Mouse (Mus musculus): ENCODE results near the gene Smn1. TPM values are rescaled to one million over a fixed set of nuclear protein-coding genes. Genes with fewer than 3 reads are reported as not detected.
A peak's percentile ranks its signal among the peaks of the same experiment; 100 is the strongest.

Smn1 gene
- polyA plus RNA-seq (2012; ENCODE audit: insufficient read depth, low replicate concordance) = 69.1 and 101 TPM in 2 replicates

DNA sequence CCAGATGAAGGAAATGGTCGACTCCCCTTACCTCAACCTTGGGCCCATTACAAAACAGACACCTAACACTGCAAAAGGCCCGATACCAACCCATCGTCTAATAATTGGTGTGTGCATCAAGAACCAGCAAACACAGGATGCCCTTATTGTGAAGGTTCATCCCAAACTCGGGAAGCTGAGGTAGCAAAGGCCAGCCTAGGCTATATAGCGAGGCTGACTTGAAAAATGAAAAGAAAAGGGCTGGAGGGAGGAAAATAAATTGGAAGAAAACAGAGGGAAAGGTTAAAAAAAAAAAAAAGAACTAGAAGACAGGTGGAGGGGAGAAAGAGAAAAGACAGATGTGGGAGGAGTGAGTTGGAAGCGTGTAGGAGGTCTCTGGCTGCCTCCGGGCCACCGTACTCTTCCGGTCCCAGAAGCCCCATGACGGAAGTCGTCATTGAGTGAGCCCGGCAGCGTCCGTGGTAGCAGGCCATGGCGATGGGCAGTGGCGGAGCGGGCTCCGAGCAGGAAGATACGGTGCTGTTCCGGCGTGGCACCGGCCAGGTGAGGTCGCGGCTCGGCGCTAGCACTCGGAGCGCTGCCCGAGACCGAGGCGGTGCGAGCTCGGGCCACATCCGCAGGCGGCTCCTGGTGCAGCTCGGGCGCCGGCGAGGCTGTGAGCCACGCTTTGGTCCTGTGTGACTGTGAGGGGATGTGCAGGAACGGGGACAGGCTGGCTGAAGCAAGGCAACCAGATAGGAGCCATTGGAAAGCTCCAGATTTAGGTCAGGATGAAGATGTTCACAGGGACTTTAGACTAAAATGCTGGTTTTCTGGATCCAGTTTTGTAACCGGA is at the start of gene Smn1:
Gene Smn1 (plus strand): TSS at position 430 of the 835 bp plus-strand sequence.
- Histone ChIP-seq H3K27me3 (replicated peaks) (no peaks in the 10 kb centered on the region), H3K9me3 (no peaks in the 10 kb centered on the region), H3K36me3 (replicated peaks; ENCODE audit: low read length) (peaks cover 29% of the 10 kb centered on the region), H3K4me3 (replicated peaks) (peak within 1 kb of the TSS; percentile 100), H3K4me1 (peaks cover 19% of the 10 kb centered on the region)
- no peak for TF ChIP-seq GATA1 (IDR thresholded peaks at IDR 0.05; ENCODE audit: borderline replicate concordance, low read length)
- no peak for TF ChIP-seq FLI1 (IDR thresholded peaks at IDR 0.05; ENCODE audit: low read length)

DNA sequence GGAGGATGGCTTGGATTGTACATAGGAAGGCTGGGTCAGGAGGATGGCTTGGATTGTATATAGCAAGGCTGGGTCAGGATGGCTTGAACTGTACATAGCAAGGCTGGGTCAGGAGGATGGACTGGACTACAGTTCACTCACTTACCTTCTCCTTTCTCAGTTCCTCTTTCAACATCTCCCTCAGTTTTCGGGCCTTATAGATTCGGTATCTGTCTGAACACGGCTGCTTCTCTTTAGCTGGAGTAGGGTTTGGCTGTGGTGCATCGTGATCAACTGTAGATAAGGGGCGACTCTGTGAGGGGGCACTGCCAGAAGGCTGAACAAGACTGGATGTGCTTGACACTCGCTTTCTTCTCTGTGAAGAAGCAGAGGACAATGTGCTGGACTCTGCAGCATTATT is 25.8 kb upstream of the Smn1 start:
- H3K27me3 ChIP-seq (replicated peaks) = no peaks in the 10 kb centered on the region
- TF ChIP-seq GATA1 (IDR thresholded peaks at IDR 0.05; ENCODE audit: borderline replicate concordance, low read length) = no peak
- TF ChIP-seq FLI1 (IDR thresholded peaks at IDR 0.05; ENCODE audit: low read length) = no peak
- no peaks in the 10 kb centered on the region for H3K9me3 ChIP-seq
- peaks cover 61% of the 10 kb centered on the region for H3K36me3 ChIP-seq (replicated peaks; ENCODE audit: low read length)
- H3K4me1 ChIP-seq = peaks cover 29% of the 10 kb centered on the region
- no peak overlapping the region for H3K4me3 ChIP-seq (replicated peaks)

DNA sequence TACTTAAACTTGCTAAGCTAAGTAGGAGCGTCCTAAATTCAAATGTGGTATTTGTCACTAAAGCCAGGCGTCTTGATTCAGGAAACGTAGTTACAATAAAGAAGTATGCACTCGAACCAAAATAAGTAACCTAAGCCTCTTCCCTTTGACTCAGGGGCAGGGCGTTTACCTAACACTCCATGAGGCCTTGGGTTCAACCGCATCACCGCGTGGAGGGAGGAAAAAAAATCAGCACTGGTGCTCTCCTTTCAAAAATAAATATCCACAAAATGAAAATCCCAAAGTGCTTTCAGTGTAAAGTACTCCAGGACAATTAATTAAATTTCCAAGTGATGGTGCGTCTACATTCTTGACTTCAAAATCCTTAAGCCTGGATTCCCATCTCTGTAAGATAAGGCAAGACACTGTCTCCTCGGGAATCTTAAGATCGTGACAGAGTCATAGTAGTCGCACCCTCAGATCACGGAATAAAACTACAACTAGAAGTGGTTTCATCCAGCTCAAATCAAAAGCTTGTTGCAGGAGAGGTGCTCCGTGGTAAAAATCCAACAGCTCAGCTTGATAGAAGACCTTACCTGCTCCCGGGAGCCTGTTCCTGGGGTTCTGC is 21.5 kb upstream of the Smn1 start:
- H3K4me1 ChIP-seq = peaks cover 47% of the 10 kb centered on the region
- peak overlapping the region; percentile 99 for H3K4me3 ChIP-seq (replicated peaks)
- no peak for TF ChIP-seq FLI1 (IDR thresholded peaks at IDR 0.05; ENCODE audit: low read length)
- no peak for TF ChIP-seq GATA1 (IDR thresholded peaks at IDR 0.05; ENCODE audit: borderline replicate concordance, low read length)
- no peaks in the 10 kb centered on the region for H3K9me3 ChIP-seq
- no peaks in the 10 kb centered on the region for H3K27me3 ChIP-seq (replicated peaks)
- H3K36me3 ChIP-seq (replicated peaks; ENCODE audit: low read length) = peaks cover 18% of the 10 kb centered on the region

DNA sequence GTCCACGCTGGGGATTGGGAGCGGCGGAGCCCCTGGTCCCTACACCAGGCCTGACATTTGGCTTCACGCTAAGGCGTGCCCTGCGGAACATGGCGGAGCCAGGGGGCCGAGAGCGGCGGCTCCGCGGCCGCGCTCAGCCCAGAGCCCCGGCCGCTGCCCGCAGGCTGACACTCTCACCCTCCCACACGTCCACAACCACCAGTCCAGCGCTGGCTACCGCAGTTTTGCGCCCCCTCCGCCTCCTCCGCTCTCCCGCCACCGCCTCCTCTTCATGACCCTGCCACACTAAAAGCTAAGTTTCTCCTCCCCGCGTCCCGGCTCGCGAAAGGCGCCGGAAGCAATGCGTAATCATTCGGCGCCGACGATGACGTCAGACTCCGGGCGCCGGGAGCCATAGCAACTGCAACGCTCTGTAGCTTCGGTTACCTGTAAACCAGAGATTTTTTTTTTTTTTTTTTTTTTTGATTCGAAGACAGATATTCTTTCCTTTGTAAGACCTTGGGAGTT is 20.9 kb upstream of the Smn1 start, which contains the start of gene Bdp1:
Gene Bdp1 (minus strand): TSS at position 323 of the 507 bp plus-strand sequence.
- Histone ChIP-seq H3K36me3 (replicated peaks; ENCODE audit: low read length) (peaks cover 12% of the 10 kb centered on the region), H3K4me1 (peaks cover 50% of the 10 kb centered on the region), H3K27me3 (replicated peaks) (no peaks in the 10 kb centered on the region), H3K4me3 (replicated peaks) (peak within 1 kb of the TSS; percentile 99), H3K9me3 (no peaks in the 10 kb centered on the region)
- TF ChIP-seq FLI1 (IDR thresholded peaks at IDR 0.05; ENCODE audit: low read length) (0 out of 2 replicates have a peak, but pooled peaks have one; percentile 27), GATA1 (IDR thresholded peaks at IDR 0.05; ENCODE audit: borderline replicate concordance, low read length) (no peak)

DNA sequence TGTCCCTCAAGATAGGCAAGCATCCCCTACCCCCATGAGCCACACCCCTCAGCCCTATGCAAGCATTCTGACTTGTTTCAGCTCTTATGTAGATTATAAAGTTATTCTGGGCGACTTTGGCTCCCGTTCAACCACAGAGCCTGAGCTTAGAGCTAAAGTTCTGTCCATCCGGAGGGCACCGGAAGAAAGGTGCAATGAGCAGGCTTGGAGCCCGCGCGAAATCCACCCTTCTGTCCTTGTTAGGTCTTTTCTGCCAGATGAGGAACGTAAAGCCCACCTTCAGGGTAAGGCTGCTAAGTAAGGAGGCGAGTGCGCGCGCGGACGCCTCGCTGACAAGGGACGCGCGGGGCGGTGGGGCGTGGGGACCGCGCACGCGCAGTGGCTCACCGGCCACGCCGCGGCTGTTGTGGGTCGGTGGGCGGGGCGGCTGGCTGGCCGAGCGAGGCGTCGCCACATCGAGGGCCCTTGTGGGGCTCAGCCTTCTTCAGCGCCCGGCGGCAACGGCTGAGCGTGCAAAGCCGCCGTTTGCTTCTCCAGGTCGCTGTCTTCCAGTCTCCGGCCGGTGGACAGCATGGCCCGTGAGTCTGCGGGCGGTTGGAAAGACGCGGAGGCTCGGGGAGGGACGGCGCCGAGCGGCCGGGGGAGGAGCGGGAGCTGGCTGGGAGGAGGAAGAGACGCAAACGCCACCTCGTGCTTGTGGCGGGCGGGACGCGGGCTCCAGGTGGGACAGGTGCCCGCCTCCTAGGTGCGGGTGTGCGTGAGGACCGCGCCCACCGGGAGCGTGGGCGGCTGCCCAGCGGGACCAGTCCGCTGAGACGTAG is 16.8 kb upstream of the Smn1 start, which contains the start of gene Serf1:
Gene Serf1 (plus strand): TSS at position 361 of the 821 bp plus-strand sequence.
- Histone ChIP-seq H3K4me3 (replicated peaks) (peak within 1 kb of the TSS; percentile 96), H3K27me3 (replicated peaks) (no peaks in the 10 kb centered on the region), H3K36me3 (replicated peaks; ENCODE audit: low read length) (no peaks in the 10 kb centered on the region), H3K4me1 (peaks cover 32% of the 10 kb centered on the region), H3K9me3 (no peaks in the 10 kb centered on the region)
- TF ChIP-seq FLI1 (IDR thresholded peaks at IDR 0.05; ENCODE audit: low read length) (no peak), GATA1 (IDR thresholded peaks at IDR 0.05; ENCODE audit: borderline replicate concordance, low read length) (no peak)

DNA sequence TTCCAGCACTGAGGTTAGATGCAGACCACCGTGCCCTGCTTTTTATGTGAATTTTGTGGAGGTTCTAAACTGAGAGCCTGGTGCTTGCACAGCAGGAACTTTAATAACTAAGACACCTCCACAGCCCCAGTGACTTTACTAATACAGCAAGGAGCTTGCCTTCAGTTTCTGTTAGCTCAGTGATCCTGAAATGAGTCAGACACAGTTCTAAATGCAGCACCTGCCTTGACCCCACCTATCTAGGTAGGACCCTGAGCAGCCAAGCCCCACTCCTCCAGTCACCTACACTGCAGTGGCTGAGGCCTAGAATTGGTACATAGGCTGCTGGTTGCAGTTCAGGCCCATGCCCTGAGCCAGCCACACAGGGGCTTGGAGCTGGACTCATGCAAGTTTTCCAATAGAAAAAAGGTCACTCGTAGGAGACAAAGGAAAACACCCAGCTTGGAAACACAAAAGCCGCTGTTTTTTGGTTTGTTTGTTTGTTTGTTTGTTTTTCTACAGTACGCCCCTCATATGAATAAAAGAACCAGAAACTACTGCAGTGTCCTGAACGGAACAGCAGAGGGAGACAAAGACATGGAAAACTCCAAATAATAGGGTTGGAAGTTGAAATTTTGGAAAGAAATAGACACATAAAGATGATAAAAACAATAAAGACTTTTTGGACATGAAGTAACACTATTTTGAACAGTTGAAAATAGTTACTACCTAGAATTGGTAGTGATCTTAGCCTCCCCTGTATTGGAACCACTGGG is 12.3 kb upstream of the Smn1 start:
- H3K36me3 ChIP-seq (replicated peaks; ENCODE audit: low read length) = no peaks in the 10 kb centered on the region
- H3K4me1 ChIP-seq = peaks cover 24% of the 10 kb centered on the region
- TF ChIP-seq FLI1 (IDR thresholded peaks at IDR 0.05; ENCODE audit: low read length) (no peak), GATA1 (IDR thresholded peaks at IDR 0.05; ENCODE audit: borderline replicate concordance, low read length) (no peak)
- H3K27me3 ChIP-seq (replicated peaks) = no peaks in the 10 kb centered on the region
- no peak overlapping the region for H3K4me3 ChIP-seq (replicated peaks)
- H3K9me3 ChIP-seq = peaks cover 11% of the 10 kb centered on the region; the same call in 1 of the 2 replicates

DNA sequence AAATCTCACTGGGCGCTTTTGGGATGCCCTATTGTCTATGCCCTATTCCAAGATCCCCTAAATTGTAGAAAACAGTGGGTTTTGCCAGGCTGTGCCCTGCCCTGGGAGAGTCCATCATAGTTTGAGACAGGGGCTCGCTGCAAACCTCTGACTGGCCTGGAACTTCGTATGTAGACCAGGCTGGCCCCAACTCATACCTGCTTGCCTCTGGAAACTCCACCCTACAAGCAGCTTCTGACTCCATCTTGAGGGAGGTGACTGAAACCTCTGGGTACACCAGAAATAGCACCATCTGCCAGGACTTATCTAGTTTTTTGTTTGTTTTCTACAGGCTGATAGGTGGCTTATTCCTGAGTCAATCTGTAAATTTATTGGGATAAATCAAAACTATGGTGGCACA is 682 bp upstream of the Smn1 start:
- H3K9me3 ChIP-seq = no peaks in the 10 kb centered on the region
- TF ChIP-seq FLI1 (IDR thresholded peaks at IDR 0.05; ENCODE audit: low read length) (no peak), GATA1 (IDR thresholded peaks at IDR 0.05; ENCODE audit: borderline replicate concordance, low read length) (no peak)
- peak overlapping the region; percentile 100 for H3K4me3 ChIP-seq (replicated peaks)
- no peaks in the 10 kb centered on the region for H3K27me3 ChIP-seq (replicated peaks)
- peaks cover 19% of the 10 kb centered on the region for H3K4me1 ChIP-seq
- H3K36me3 ChIP-seq (replicated peaks; ENCODE audit: low read length) = peaks cover 23% of the 10 kb centered on the region

DNA sequence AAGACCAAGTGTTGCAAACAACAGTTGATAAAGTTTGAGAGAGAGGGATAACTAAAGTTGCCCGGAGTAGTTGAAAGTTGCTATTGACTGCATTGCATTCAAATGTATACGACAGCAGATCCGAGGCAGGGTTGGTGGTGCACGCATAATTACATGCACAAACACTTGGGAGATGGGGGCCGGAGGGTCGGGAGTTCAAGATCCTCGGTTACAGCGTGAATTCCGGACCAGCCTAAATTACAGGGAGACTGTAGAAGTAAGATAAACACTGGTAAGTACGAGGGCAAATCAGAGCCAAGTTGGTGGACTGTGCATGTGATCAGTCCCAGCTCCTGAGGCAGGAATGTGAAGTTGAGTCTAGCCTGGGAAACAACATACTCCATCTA is 599 bp downstream of the Smn1 start:
- TF ChIP-seq FLI1 (IDR thresholded peaks at IDR 0.05; ENCODE audit: low read length) (no peak), GATA1 (IDR thresholded peaks at IDR 0.05; ENCODE audit: borderline replicate concordance, low read length) (no peak)
- Histone ChIP-seq H3K9me3 (no peaks in the 10 kb centered on the region), H3K4me1 (peaks cover 19% of the 10 kb centered on the region), H3K36me3 (replicated peaks; ENCODE audit: low read length) (peaks cover 32% of the 10 kb centered on the region), H3K4me3 (replicated peaks) (peak overlapping the region; percentile 100), H3K27me3 (replicated peaks) (no peaks in the 10 kb centered on the region)

Data from megakaryocyte, embryonic 14.5 days (primary cell).